Mouse (Mus musculus) cortical plate, adult 2 months (tissue): ENCODE results near the gene Acss1.

Experiments used
- CTCF ChIP-seq: fragments of 200-500 bp; IDR thresholded peaks from 2 replicates; pipeline ENCODE4 v1.5.1; 2011; ENCODE audit warnings: mild to moderate bottlenecking, control low read depth, low read length; ENCODE audit not compliant: insufficient read depth; ENCODE audit errors: extremely low read depth
- POLR2A ChIP-seq: fragments of 200-500 bp; IDR thresholded peaks from 2 replicates; pipeline ENCODE4 v1.6.1; 2011; ENCODE audit warnings: mild to moderate bottlenecking, low read length, control low read depth; ENCODE audit not compliant: insufficient read depth; ENCODE audit errors: extremely low read depth

DNA sequence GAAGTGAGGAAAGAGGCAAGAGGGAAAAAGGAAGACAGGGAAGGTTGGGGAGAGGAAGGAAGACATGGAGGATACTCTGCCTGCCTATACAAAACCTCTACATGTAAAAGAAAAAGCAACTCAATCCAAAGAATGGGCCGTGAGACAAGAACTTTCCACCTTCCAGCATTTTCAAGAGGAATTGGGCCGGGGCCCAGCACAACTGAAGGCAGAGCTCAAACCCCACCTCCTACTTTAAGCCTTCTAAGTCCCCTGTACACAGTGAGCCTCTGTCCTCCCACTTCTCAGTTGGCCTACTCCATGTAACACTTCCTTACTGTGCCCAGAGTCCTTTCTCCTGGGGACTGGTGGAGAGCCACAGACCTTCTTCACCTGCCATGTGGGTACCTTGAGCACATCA, 6.3 kb downstream of the Acss1 start:
- TF ChIP-seq POLR2A (no peak), CTCF (no peak)
